Mouse (Mus musculus): ENCODE data around the gene Adgre1. TPM values are rescaled to one million over a fixed set of nuclear protein-coding genes. Genes with fewer than 3 reads are reported as not detected.
"Not testable (repeated sequence)": the region's sequence is repeated elsewhere in the genome, so short reads cannot be mapped to it uniquely, and the experiment has no call there.

Adgre1 gene
- 2.0 and 2.3 TPM in 2 replicates for polyA plus RNA-seq (2014; fragmentation: Nextera tagmentation; extraction: Ambion mirVana)

DNA sequence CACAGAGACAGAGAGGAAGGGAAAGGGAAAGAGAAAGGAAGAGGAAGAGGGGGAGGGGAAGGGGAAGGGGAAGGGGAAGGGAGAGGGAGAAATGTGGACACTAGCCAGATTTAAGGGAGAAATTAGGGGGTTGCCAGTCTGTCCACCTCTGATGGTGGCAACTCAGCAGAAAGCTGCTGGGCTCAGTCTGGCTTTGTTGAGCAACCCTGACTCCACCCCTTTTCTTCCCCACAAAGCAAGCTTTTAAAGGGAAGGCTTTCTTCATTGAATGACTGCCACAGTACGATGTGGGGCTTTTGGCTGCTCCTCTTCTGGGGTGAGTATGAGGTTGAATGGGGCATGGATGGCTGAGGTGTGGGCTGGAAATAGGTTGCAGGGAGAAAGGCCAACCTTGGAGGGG is at the start of gene Adgre1:
Gene Adgre1, plus strand, starts transcription at position 251 of the 400 bp plus-strand sequence.
- no peaks in the 10 kb centered on the region for H3K36me3 ChIP-seq (ENCODE audit: control insufficient read depth, insufficient read depth, low read length)
- no peaks in the 10 kb centered on the region for H3K4me1 ChIP-seq (replicated peaks; ENCODE audit: control insufficient read depth, insufficient read depth, low read length)
- H3K9ac ChIP-seq (ENCODE audit: low read length): no peak within 1 kb of the TSS
- ATAC-seq (replicated peaks; ENCODE audit: low FRiP score) (no peak), DNase-seq (ENCODE audit: low spot score) (no peak)
- 0% methylated on average over 1 of the region's 1 CpGs for WGBS
- H3K27ac ChIP-seq (ENCODE audit: low read depth, low read length): no peak within 1 kb of the TSS
- H3K27me3 ChIP-seq (ENCODE audit: control insufficient read depth, insufficient read depth, low read length): no peaks in the 10 kb centered on the region
- no peaks in the 10 kb centered on the region for H3K9me3 ChIP-seq (ENCODE audit: control insufficient read depth, low read length)
- H3K4me3 ChIP-seq (ENCODE audit: low read depth, low read length): no peak within 1 kb of the TSS
- H3K4me2 ChIP-seq (ENCODE audit: low read depth, low read length, severe bottlenecking): no peak within 1 kb of the TSS

DNA sequence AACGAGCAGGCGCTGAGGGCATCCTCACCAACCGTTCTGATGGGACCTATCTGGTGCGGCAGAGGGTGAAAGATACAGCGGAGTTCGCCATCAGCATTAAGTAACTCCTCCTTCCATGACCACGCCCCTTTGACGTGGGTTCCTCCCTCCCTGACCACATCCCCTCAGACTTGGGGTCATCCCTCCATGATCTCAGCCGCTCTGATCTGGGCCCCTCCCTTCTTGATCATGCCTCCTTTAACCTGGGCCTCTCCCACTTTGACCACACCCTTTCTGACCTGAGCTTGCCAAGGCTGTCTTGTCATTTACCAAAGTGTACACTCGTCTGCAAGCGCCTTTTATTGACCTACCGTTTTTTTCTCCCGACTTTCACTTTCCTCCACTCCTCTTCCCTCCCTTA is 46.7 kb upstream of the Adgre1 start:
- no peak for DNase-seq (ENCODE audit: low spot score)
- no peak overlapping the region for H3K4me3 ChIP-seq (ENCODE audit: low read depth, low read length)
- no peak overlapping the region for H3K4me2 ChIP-seq (ENCODE audit: low read depth, low read length, severe bottlenecking)
- H3K4me1 ChIP-seq (replicated peaks; ENCODE audit: control insufficient read depth, insufficient read depth, low read length): no peaks in the 10 kb centered on the region
- H3K27me3 ChIP-seq (ENCODE audit: control insufficient read depth, insufficient read depth, low read length): no peaks in the 10 kb centered on the region
- 0 out of 2 replicates have a peak, but pooled peaks have one; percentile 24 for ATAC-seq (replicated peaks; ENCODE audit: low FRiP score)
- no peak overlapping the region for H3K27ac ChIP-seq (ENCODE audit: low read depth, low read length)
- no peaks in the 10 kb centered on the region for H3K9me3 ChIP-seq (ENCODE audit: control insufficient read depth, low read length)
- WGBS: 44% methylated on average over 13 of the region's 13 CpGs
- H3K9ac ChIP-seq (ENCODE audit: low read length): no peak overlapping the region
- no peaks in the 10 kb centered on the region for H3K36me3 ChIP-seq (ENCODE audit: control insufficient read depth, insufficient read depth, low read length)

DNA sequence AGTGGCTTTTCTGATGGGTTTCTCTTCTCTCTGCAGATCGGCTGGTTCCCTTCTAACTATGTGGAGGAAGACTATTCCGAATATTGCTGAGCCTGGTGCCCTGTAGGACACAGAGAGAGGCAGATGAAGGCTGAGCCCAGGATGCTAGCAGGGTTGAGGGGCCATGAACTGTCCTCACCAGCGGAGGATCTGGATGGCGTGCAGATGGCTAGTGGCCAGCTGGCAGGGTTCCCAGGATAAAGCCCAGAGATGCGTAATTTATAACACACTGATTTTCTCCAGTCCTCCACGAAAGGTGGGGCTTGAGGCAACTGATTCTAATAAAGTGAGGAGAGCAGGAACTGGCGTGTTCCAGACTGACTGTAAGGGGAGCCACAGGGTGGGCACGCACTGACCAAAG is 30.9 kb upstream of the Adgre1 start:
- DNase-seq (ENCODE audit: low spot score) (no peak), ATAC-seq (replicated peaks; ENCODE audit: low FRiP score) (no peak)
- WGBS: 86% methylated on average over 8 of the region's 8 CpGs

DNA sequence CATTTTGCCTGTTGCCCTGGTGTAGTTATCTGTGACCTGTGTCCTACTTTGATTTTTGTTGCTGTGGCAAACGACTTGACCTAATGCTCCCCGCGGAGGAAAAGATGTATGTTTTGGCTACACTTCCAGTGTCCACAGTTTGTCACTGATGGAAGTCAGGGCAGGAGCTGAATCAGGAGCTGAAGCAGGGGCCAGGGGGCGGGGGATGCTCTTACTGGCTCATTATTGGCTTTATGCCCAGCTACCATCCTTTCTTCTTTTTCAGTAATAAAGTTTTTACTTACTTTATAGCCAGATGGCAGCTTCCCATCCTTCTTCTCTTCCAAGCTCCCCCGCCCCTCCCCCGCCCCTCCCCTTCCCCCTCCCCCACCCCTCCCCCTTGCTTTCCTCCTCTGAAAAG is 29.5 kb upstream of the Adgre1 start:
- Histone ChIP-seq H3K9me3 (ENCODE audit: control insufficient read depth, low read length) (no peaks in the 10 kb centered on the region), H3K27ac (ENCODE audit: low read depth, low read length) (no peak overlapping the region)
- 59% methylated on average over 6 of the region's 6 CpGs for WGBS

More for the DNA sequence above, 30.9 kb upstream of the Adgre1 start:
- no peak overlapping the region for H3K4me3 ChIP-seq (ENCODE audit: low read depth, low read length)
- H3K9me3 ChIP-seq (ENCODE audit: control insufficient read depth, low read length): no peaks in the 10 kb centered on the region
- no peak overlapping the region for H3K9ac ChIP-seq (ENCODE audit: low read length)
- no peak overlapping the region for H3K27ac ChIP-seq (ENCODE audit: low read depth, low read length)
- H3K4me1 ChIP-seq (replicated peaks; ENCODE audit: control insufficient read depth, insufficient read depth, low read length): no peaks in the 10 kb centered on the region
- H3K27me3 ChIP-seq (ENCODE audit: control insufficient read depth, insufficient read depth, low read length): no peaks in the 10 kb centered on the region
- H3K36me3 ChIP-seq (ENCODE audit: control insufficient read depth, insufficient read depth, low read length): no peaks in the 10 kb centered on the region
- no peak overlapping the region for H3K4me2 ChIP-seq (ENCODE audit: low read depth, low read length, severe bottlenecking)

DNA sequence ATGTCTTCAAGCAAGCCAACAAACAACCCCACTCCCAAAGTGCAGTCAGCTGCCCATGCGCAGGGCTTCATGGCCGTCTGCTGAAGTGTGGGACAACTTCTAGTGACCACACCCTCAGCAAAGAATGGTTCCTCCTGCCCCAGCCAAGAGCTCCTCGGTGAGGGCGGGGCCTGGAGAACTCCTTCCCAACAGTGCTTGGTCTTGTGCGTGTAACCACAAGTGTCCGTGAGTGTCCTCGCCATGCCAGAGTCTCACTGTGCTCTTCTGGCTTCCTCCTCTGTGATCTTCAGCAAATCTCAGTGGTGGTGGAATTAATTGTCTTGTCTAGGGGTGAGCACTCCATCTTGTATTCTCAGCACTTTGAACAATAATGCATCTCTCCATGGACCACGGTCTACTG is 27.5 kb upstream of the Adgre1 start:
- WGBS: 93% methylated on average over 8 of the region's 8 CpGs
- Histone ChIP-seq H3K4me3 (ENCODE audit: low read depth, low read length) (no peak overlapping the region), H3K4me2 (ENCODE audit: low read depth, low read length, severe bottlenecking) (no peak overlapping the region), H3K4me1 (replicated peaks; ENCODE audit: control insufficient read depth, insufficient read depth, low read length) (no peaks in the 10 kb centered on the region), H3K27me3 (ENCODE audit: control insufficient read depth, insufficient read depth, low read length) (no peaks in the 10 kb centered on the region), H3K27ac (ENCODE audit: low read depth, low read length) (no peak overlapping the region), H3K36me3 (ENCODE audit: control insufficient read depth, insufficient read depth, low read length) (no peaks in the 10 kb centered on the region), H3K9ac (ENCODE audit: low read length) (no peak overlapping the region), H3K9me3 (ENCODE audit: control insufficient read depth, low read length) (no peaks in the 10 kb centered on the region)
- DNase-seq (ENCODE audit: low spot score): no peak
- ATAC-seq (replicated peaks; ENCODE audit: low FRiP score): no peak

More for the DNA sequence above, 29.5 kb upstream of the Adgre1 start:
- ATAC-seq (replicated peaks; ENCODE audit: low FRiP score): no peak
- no peak overlapping the region for H3K9ac ChIP-seq (ENCODE audit: low read length)
- no peaks in the 10 kb centered on the region for H3K36me3 ChIP-seq (ENCODE audit: control insufficient read depth, insufficient read depth, low read length)
- H3K4me1 ChIP-seq (replicated peaks; ENCODE audit: control insufficient read depth, insufficient read depth, low read length): no peaks in the 10 kb centered on the region
- H3K4me3 ChIP-seq (ENCODE audit: low read depth, low read length): no peak overlapping the region
- H3K27me3 ChIP-seq (ENCODE audit: control insufficient read depth, insufficient read depth, low read length): no peaks in the 10 kb centered on the region
- H3K4me2 ChIP-seq (ENCODE audit: low read depth, low read length, severe bottlenecking): no peak overlapping the region
- no peak for DNase-seq (ENCODE audit: low spot score)

DNA sequence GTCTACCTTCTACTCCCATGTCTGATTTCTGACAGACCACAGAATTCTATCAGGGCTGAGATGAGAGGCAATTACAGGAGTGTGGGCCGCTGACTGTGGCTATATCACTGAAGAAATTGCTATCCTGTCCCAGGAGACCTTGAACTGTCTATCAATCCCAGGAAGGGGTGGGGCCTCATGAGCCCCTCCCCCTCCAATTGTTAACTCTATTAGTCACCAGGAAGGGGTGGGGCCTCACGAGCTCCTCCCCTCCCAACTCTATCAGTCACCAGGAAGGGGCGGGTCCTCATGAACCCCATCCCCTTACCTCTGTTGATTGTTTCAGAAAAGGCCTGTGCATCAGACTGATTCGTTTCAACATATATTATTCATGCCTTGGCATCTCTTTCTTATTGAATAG is 26.2 kb upstream of the Adgre1 start:
- no peaks in the 10 kb centered on the region for H3K9me3 ChIP-seq (ENCODE audit: control insufficient read depth, low read length)
- no peaks in the 10 kb centered on the region for H3K36me3 ChIP-seq (ENCODE audit: control insufficient read depth, insufficient read depth, low read length)
- ATAC-seq (replicated peaks; ENCODE audit: low FRiP score) (no peak), DNase-seq (ENCODE audit: low spot score) (no peak)
- H3K4me1 ChIP-seq (replicated peaks; ENCODE audit: control insufficient read depth, insufficient read depth, low read length): no peaks in the 10 kb centered on the region
- no peak overlapping the region for H3K4me2 ChIP-seq (ENCODE audit: low read depth, low read length, severe bottlenecking)
- H3K9ac ChIP-seq (ENCODE audit: low read length): no peak overlapping the region
- H3K4me3 ChIP-seq (ENCODE audit: low read depth, low read length): no peak overlapping the region
- H3K27ac ChIP-seq (ENCODE audit: low read depth, low read length): no peak overlapping the region
- H3K27me3 ChIP-seq (ENCODE audit: control insufficient read depth, insufficient read depth, low read length): no peaks in the 10 kb centered on the region
- WGBS: 86% methylated on average over 4 of the region's 4 CpGs

DNA sequence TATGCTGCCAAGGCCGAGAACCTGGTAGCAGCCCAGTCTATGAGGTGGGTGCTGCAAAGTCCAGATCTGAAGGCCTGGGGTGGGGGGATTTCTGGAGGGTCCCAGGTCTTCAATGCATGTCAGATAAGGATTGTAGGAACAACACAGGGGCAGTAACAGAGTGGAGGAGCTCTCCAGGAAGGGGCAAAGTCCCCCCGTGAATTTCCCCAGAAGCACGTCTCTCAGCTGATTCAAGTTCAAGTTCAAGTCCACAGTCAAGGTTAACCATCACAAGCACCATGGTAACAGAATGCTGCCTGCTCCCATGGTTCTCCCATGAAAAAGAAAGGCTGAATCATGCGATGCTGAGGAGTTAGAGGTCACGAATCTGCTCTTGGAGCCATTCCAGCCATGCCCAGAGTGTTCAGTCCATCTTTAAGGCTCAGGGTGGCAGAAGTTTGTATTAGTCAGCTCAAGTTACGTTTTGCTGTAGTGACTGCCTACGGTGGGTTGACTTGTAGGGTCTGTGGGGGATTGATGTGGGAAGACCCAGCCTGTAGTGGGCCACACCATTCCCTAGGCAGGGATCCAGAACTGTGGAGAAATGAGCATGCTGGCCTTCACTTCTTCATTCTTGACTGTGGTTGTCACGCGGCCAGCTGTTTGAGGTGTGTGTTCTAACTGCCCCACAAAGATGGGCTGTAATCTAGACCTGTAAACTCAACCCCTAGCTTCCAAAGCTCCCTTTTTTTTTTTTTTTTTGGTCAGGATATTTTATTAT is 24.3 kb upstream of the Adgre1 start:
- DNase-seq (ENCODE audit: low spot score) (no peak), ATAC-seq (replicated peaks; ENCODE audit: low FRiP score) (no peak)
- H3K36me3 ChIP-seq (ENCODE audit: control insufficient read depth, insufficient read depth, low read length): no peaks in the 10 kb centered on the region
- WGBS: 75% methylated on average over 9 of the region's 9 CpGs
- H3K9me3 ChIP-seq (ENCODE audit: control insufficient read depth, low read length): no peaks in the 10 kb centered on the region
- 0 out of 2 replicates have a peak overlapping the region, but pooled peaks have one; percentile 8 for H3K4me2 ChIP-seq (ENCODE audit: low read depth, low read length, severe bottlenecking)
- no peaks in the 10 kb centered on the region for H3K4me1 ChIP-seq (replicated peaks; ENCODE audit: control insufficient read depth, insufficient read depth, low read length)
- no peak overlapping the region for H3K9ac ChIP-seq (ENCODE audit: low read length)
- no peaks in the 10 kb centered on the region for H3K27me3 ChIP-seq (ENCODE audit: control insufficient read depth, insufficient read depth, low read length)
- H3K4me3 ChIP-seq (ENCODE audit: low read depth, low read length): no peak overlapping the region
- H3K27ac ChIP-seq (ENCODE audit: low read depth, low read length): no peak overlapping the region

GRCm38 (mm10) chr17:57334761-57335150 is 23.7 kb upstream of the Adgre1 start:
- DNase-seq (ENCODE audit: low spot score) (peak; percentile 94), ATAC-seq (replicated peaks; ENCODE audit: low FRiP score) (peak; percentile 70)
- no peak overlapping the region for H3K4me3 ChIP-seq (ENCODE audit: low read depth, low read length)
- no peak overlapping the region for H3K9ac ChIP-seq (ENCODE audit: low read length)
- 6% methylated on average over 16 of the region's 16 CpGs for WGBS
- 0 out of 2 replicates have a peak overlapping the region, but pooled peaks have one; percentile 8 for H3K4me2 ChIP-seq (ENCODE audit: low read depth, low read length, severe bottlenecking)
- H3K27ac ChIP-seq (ENCODE audit: low read depth, low read length): no peak overlapping the region
- no peaks in the 10 kb centered on the region for H3K4me1 ChIP-seq (replicated peaks; ENCODE audit: control insufficient read depth, insufficient read depth, low read length)
- H3K27me3 ChIP-seq (ENCODE audit: control insufficient read depth, insufficient read depth, low read length): no peaks in the 10 kb centered on the region
- no peaks in the 10 kb centered on the region for H3K36me3 ChIP-seq (ENCODE audit: control insufficient read depth, insufficient read depth, low read length)
- no peaks in the 10 kb centered on the region for H3K9me3 ChIP-seq (ENCODE audit: control insufficient read depth, low read length)

DNA sequence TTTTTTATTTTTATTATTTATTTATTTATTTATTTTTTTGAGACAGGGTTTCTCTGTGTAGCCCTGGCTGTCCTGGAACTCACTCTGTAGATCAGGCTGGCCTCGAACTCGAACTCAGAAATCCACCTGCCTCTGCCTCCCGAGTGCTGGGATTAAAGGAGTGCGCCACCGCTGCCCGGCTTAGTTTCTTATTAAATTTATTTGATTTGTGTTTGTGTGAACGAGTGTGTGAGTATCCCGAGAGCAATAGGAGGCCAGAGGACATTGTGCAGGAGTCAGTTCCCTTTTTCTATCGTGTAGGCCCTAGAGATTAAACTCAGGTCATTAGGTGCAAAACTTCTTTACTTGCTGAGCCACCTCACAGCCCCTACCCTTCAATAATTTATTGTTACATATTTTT is 23.3 kb upstream of the Adgre1 start:
- H3K27ac ChIP-seq (ENCODE audit: low read depth, low read length); H3K9me3 ChIP-seq (ENCODE audit: control insufficient read depth, low read length); H3K9ac ChIP-seq (ENCODE audit: low read length); H3K36me3 ChIP-seq (ENCODE audit: control insufficient read depth, insufficient read depth, low read length); DNase-seq (ENCODE audit: low spot score); H3K4me3 ChIP-seq (ENCODE audit: low read depth, low read length); H3K4me1 ChIP-seq (replicated peaks; ENCODE audit: control insufficient read depth, insufficient read depth, low read length); H3K4me2 ChIP-seq (ENCODE audit: low read depth, low read length, severe bottlenecking); H3K27me3 ChIP-seq (ENCODE audit: control insufficient read depth, insufficient read depth, low read length): not testable (repeated sequence)
- 72% methylated on average over 9 of the region's 9 CpGs for WGBS
- ATAC-seq (replicated peaks; ENCODE audit: low FRiP score): peak; percentile 26
